Mouse (Mus musculus) myocyte (in vitro differentiated cells): ENCODE measurements at regions not wholly inside any gene's neighbourhood (a gene's known extent, or its start where the extent isn't known, plus 50 kb on each side); places are given as distances from the start of the nearest gene placed in this dataset.

Experiments
- CEBPB ChIP-seq: IDR thresholded peaks from 2 replicates; pipeline ENCODE4 v1.6.1; 2011; ENCODE audit warnings: mild to moderate bottlenecking, moderate library complexity; ENCODE audit not compliant: poor library complexity, insufficient read depth, severe bottlenecking
- MAX ChIP-seq: IDR thresholded peaks from one replicate; pipeline ENCODE4 v1.6.1; 2011; ENCODE audit warnings: low read depth, mild to moderate bottlenecking, control low read depth
- POLR2A ChIP-seq: IDR thresholded peaks from one replicate; pipeline ENCODE4 v1.6.1; 2011; ENCODE audit warnings: low read depth, mild to moderate bottlenecking, control low read depth, moderate library complexity; ENCODE audit not compliant: insufficient read length
- POLR2AphosphoS2 ChIP-seq: IDR thresholded peaks from one replicate; pipeline ENCODE4 v1.6.1; 2011; ENCODE audit warnings: low read depth, control low read depth; ENCODE audit not compliant: insufficient read length
- REST ChIP-seq: IDR thresholded peaks from one replicate; pipeline ENCODE4 v1.6.1; 2011; ENCODE audit warnings: mild to moderate bottlenecking, control low read depth, moderate library complexity; ENCODE audit not compliant: insufficient read depth, insufficient read length
- TCF12 ChIP-seq: IDR thresholded peaks from one replicate; pipeline ENCODE4 v1.6.1; 2011; ENCODE audit warnings: mild to moderate bottlenecking, control low read depth; ENCODE audit not compliant: poor library complexity, insufficient read depth, severe bottlenecking
- USF1 ChIP-seq: IDR thresholded peaks from one replicate; pipeline ENCODE4 v1.6.1; 2011; ENCODE audit warnings: low read depth, mild to moderate bottlenecking, control low read depth, moderate library complexity

GRCm38 (mm10) chr15:40079872-40080271, 54.3 kb upstream of the 9330182O14Rik start:
- TF ChIP-seq POLR2A, result no peak
- TF ChIP-seq POLR2AphosphoS2, result no peak
- TF ChIP-seq MAX, result no peak
- no peak for TF ChIP-seq TCF12
- TF ChIP-seq USF1, result no peak
- no peak for TF ChIP-seq REST
- TF ChIP-seq CEBPB, result no peak
